Mouse (Mus musculus) heart, postnatal 0 days (tissue): ENCODE measurements around the gene Asz1.

ENCODE experiments used
- CTCF ChIP-seq: IDR thresholded peaks from 2 replicates; pipeline ENCODE4 v1.5.1; 2016; ENCODE audit warnings: antibody characterized with exemption, control low read depth, low read depth
- EP300 ChIP-seq: IDR thresholded peaks from 2 replicates; pipeline ENCODE4 v1.6.1; 2016; ENCODE audit warnings: antibody characterized with exemption, low read depth

DNA sequence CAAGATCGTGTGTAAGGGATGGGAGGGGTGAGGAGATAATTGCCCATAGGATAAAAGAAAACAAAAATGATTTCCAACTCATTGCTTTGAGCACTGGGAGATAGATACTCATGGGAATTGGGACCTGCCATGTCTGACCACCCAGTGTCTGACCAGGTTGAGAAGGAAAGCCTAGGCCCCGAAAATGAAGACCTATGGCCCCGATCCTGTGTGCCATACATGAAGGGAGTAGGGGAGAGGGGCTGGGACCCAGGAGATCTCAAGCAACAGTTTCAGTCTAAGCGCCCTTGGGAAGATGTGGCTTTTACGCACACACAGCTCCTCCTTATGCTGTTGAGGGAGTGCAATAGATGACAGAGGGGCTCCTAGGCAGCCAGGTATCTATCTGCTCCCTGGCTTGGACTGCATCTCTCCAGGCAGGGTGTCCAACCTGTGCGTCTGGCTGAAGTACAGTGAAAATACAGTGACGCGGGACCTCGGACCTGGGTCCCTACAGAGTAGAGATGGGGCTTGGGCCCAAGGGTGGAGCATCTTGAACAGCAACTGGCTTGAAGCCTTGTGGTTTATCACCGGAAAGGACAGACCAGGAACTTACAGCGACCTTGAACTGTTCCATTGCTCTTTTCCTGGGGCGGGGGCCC is 77.9 kb downstream of the Asz1 start:
- TF ChIP-seq CTCF (no peak), EP300 (no peak)
